Mouse (Mus musculus): Measurements from ENCODE around the gene Mtmr11. TPM values are rescaled to one million over a fixed set of nuclear protein-coding genes. Genes with fewer than 3 reads are reported as not detected.
A peak's percentile ranks its signal among the peaks of the same experiment; 100 is the strongest.

Gene Mtmr11
- total and polyA plus RNA-seq, 2 experiments from 2014 or later = 6.9 to 18.9 TPM

- no peak for TF ChIP-seq CTCF (IDR thresholded peaks at IDR 0.05; ENCODE audit: low read depth)
- TF ChIP-seq EP300 (IDR thresholded peaks at IDR 0.05; ENCODE audit: low read depth) = no peak
- Histone ChIP-seq H3K9ac (replicated peaks; ENCODE audit: low read depth, low read length) (no peak overlapping the region), H3K4me2 (ENCODE audit: low read depth, low read length) (no peak overlapping the region), H3K4me1 (ENCODE audit: control insufficient read depth, insufficient read depth) (peaks cover 10% of the 10 kb centered on the region), H3K27me3 (ENCODE audit: control insufficient read depth, insufficient read depth, low read length) (no peaks in the 10 kb centered on the region), H3K9me3 (replicated peaks; ENCODE audit: control insufficient read depth, low read length) (no peaks in the 10 kb centered on the region), H3K27ac (ENCODE audit: low read depth) (no peak overlapping the region), H3K36me3 (replicated peaks; ENCODE audit: control insufficient read depth, insufficient read depth, low read length) (peaks cover 45% of the 10 kb centered on the region), H3K4me3 (ENCODE audit: low read depth, low read length) (no peak overlapping the region)
- 60% methylated on average over 12 of the region's 12 CpGs for WGBS
- ATAC-seq (ENCODE audit: insufficient read depth, low read depth) = no peak
- DNase-seq (ENCODE audit: low spot score) = no peak
These were observed 31.2 kb downstream of the Mtmr11 start for GRCm38 (mm10) chr3:96192977-96193376.

GRCm38 (mm10) chr3:96194966-96195365, 33.2 kb downstream of the Mtmr11 start:
- Histone ChIP-seq H3K4me1 (ENCODE audit: control insufficient read depth, insufficient read depth) (peaks cover 13% of the 10 kb centered on the region), H3K4me3 (ENCODE audit: low read depth, low read length) (no peak overlapping the region), H3K27ac (ENCODE audit: low read depth) (no peak overlapping the region), H3K9ac (replicated peaks; ENCODE audit: low read depth, low read length) (no peak overlapping the region), H3K4me2 (ENCODE audit: low read depth, low read length) (no peak overlapping the region), H3K9me3 (replicated peaks; ENCODE audit: control insufficient read depth, low read length) (no peaks in the 10 kb centered on the region), H3K27me3 (ENCODE audit: control insufficient read depth, insufficient read depth, low read length) (no peaks in the 10 kb centered on the region), H3K36me3 (replicated peaks; ENCODE audit: control insufficient read depth, insufficient read depth, low read length) (peaks cover 30% of the 10 kb centered on the region)
- no peak for DNase-seq (ENCODE audit: low spot score)
- 88% methylated on average over 10 of the region's 10 CpGs for WGBS
- no peak for TF ChIP-seq CTCF (IDR thresholded peaks at IDR 0.05; ENCODE audit: low read depth)
- TF ChIP-seq EP300 (IDR thresholded peaks at IDR 0.05; ENCODE audit: low read depth) = no peak
- ATAC-seq (ENCODE audit: insufficient read depth, low read depth) = no peak

- H3K27me3 ChIP-seq (ENCODE audit: control insufficient read depth, insufficient read depth, low read length) = no peaks in the 10 kb centered on the region
- peak; percentile 0; the same call in 1 of the 2 replicates for TF ChIP-seq CTCF (IDR thresholded peaks at IDR 0.05; ENCODE audit: low read depth)
- no peak for TF ChIP-seq EP300 (IDR thresholded peaks at IDR 0.05; ENCODE audit: low read depth)
- peaks cover 13% of the 10 kb centered on the region for H3K4me1 ChIP-seq (ENCODE audit: control insufficient read depth, insufficient read depth)
- H3K4me2 ChIP-seq (ENCODE audit: low read depth, low read length) = no peak overlapping the region
- ATAC-seq (ENCODE audit: insufficient read depth, low read depth) = no peak
- no peak for DNase-seq (ENCODE audit: low spot score)
- H3K4me3 ChIP-seq (ENCODE audit: low read depth, low read length) = no peak overlapping the region
- WGBS = 92% methylated on average over 11 of the region's 11 CpGs
- H3K27ac ChIP-seq (ENCODE audit: low read depth) = no peak overlapping the region
- no peaks in the 10 kb centered on the region for H3K9me3 ChIP-seq (replicated peaks; ENCODE audit: control insufficient read depth, low read length)
- H3K9ac ChIP-seq (replicated peaks; ENCODE audit: low read depth, low read length) = no peak overlapping the region
- H3K36me3 ChIP-seq (replicated peaks; ENCODE audit: control insufficient read depth, insufficient read depth, low read length) = peaks cover 22% of the 10 kb centered on the region
These were observed 34.0 kb downstream of the Mtmr11 start for GRCm38 (mm10) chr3:96195616-96196313.

GRCm38 (mm10) chr3:96196437-96197128, 34.8 kb downstream of the Mtmr11 start:
- Histone ChIP-seq H3K9me3 (replicated peaks; ENCODE audit: control insufficient read depth, low read length) (no peaks in the 10 kb centered on the region), H3K9ac (replicated peaks; ENCODE audit: low read depth, low read length) (peak overlapping the region; percentile 45), H3K4me1 (ENCODE audit: control insufficient read depth, insufficient read depth) (peaks cover 13% of the 10 kb centered on the region), H3K27ac (ENCODE audit: low read depth) (peak overlapping the region; percentile 79), H3K27me3 (ENCODE audit: control insufficient read depth, insufficient read depth, low read length) (no peaks in the 10 kb centered on the region), H3K4me3 (ENCODE audit: low read depth, low read length) (peak overlapping the region; percentile 48), H3K4me2 (ENCODE audit: low read depth, low read length) (peak overlapping the region; percentile 65), H3K36me3 (replicated peaks; ENCODE audit: control insufficient read depth, insufficient read depth, low read length) (peaks cover 16% of the 10 kb centered on the region; the same call in 1 of the 2 replicates)
- TF ChIP-seq EP300 (IDR thresholded peaks at IDR 0.05; ENCODE audit: low read depth) (no peak), CTCF (IDR thresholded peaks at IDR 0.05; ENCODE audit: low read depth) (no peak)
- DNase-seq (ENCODE audit: low spot score) (no peak), ATAC-seq (ENCODE audit: insufficient read depth, low read depth) (peak; percentile 1; the same call in 1 of the 2 replicates)
- WGBS = 20% methylated on average over 27 of the region's 27 CpGs

GRCm38 (mm10) chr3:96197129-96197749, 35.4 kb downstream of the Mtmr11 start:
- H3K27me3 ChIP-seq (ENCODE audit: control insufficient read depth, insufficient read depth, low read length) = no peaks in the 10 kb centered on the region
- under 1% methylated on average over 50 of the region's 50 CpGs for WGBS
- H3K4me3 ChIP-seq (ENCODE audit: low read depth, low read length) = peak overlapping the region; percentile 48
- DNase-seq (ENCODE audit: low spot score) (peak; percentile 92), ATAC-seq (ENCODE audit: insufficient read depth, low read depth) (peak; percentile 91)
- H3K9me3 ChIP-seq (replicated peaks; ENCODE audit: control insufficient read depth, low read length) = no peaks in the 10 kb centered on the region
- H3K9ac ChIP-seq (replicated peaks; ENCODE audit: low read depth, low read length) = peak overlapping the region; percentile 45
- peaks cover 12% of the 10 kb centered on the region; the same call in 1 of the 2 replicates for H3K36me3 ChIP-seq (replicated peaks; ENCODE audit: control insufficient read depth, insufficient read depth, low read length)
- H3K4me2 ChIP-seq (ENCODE audit: low read depth, low read length) = peak overlapping the region; percentile 65
- H3K4me1 ChIP-seq (ENCODE audit: control insufficient read depth, insufficient read depth) = peaks cover 13% of the 10 kb centered on the region
- H3K27ac ChIP-seq (ENCODE audit: low read depth) = peak overlapping the region; percentile 79
- no peak for TF ChIP-seq EP300 (IDR thresholded peaks at IDR 0.05; ENCODE audit: low read depth)
- no peak for TF ChIP-seq CTCF (IDR thresholded peaks at IDR 0.05; ENCODE audit: low read depth)

Data from heart, postnatal 0 days (tissue).